Mouse (Mus musculus) E14TG2a.4 (cell line): ENCODE data around the gene Tifab.

Experiments
- H3K27me3 ChIP-seq: 2 replicates; pipeline ENCODE4 v1.6.1; 2014; ENCODE audit warnings: low read length, control low read depth; ENCODE audit not compliant: insufficient read depth
- H3K36me3 ChIP-seq: 2 replicates; pipeline ENCODE4 v1.6.1; 2014; ENCODE audit warnings: low read length, control low read depth; ENCODE audit not compliant: insufficient read depth
- H3K4me1 ChIP-seq: replicated peaks from 2 replicates; pipeline ENCODE4 v1.6.1; 2014; ENCODE audit warnings: low read depth, low read length, control low read depth
- H3K4me3 ChIP-seq: replicated peaks from 2 replicates; pipeline ENCODE4 v1.5.1; 2014; ENCODE audit warnings: mild to moderate bottlenecking, low read length
- H3K9me3 ChIP-seq: 2 replicates; pipeline ENCODE4 v1.6.1; 2014; ENCODE audit warnings: low read length, control low read depth
- CTCF ChIP-seq: conservative IDR thresholded peaks from 2 replicates; pipeline ENCODE4 v1.5.1; 2014; ENCODE audit warnings: low read length
- NANOG ChIP-seq: IDR thresholded peaks from 2 replicates; pipeline ENCODE4 v1.6.1; 2014; ENCODE audit warnings: borderline replicate concordance, low read length, mixed read lengths
- POU5F1 ChIP-seq: IDR thresholded peaks from 2 replicates; pipeline ENCODE4 v1.6.1; 2014; ENCODE audit warnings: low read length, borderline replicate concordance

The Tifab gene

DNA sequence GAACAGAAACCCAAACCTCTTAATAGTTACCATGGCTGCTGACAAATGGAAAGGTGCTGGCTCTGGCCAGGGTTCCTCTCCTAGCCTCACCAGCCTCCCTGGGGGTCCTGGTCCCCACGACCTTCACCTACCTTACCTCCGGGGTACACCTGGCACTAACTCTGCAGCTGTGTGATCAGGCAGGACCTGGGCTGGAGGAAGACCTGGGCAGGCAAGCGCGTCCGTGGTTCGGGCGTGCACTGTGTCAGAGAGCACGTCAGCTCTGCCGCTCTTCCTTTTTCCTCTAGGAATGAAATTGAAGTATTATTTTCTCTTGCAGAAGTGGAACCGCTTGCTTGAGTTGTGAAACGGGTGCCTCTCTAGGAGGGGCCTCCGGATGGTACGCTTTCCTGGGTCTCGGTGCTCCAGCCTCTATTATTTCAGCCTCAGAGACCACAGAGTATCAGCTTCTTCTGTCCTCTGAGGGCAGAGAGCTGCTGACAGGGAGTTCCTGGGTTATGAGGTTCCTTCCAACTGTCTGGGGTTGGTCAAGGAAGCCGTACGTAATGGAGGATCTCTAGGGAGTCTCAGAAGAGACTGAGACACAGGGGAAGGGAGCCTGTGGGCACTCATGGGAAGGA lies at the start of gene Tifab:
Gene Tifab, minus strand, starts transcription at position 470 of the 620 bp plus-strand sequence.
- TF ChIP-seq POU5F1 = no peak
- TF ChIP-seq NANOG = no peak
- TF ChIP-seq CTCF = no peak
- 0 out of 2 replicates have a peak, but pooled peaks cover 6% of the 10 kb centered on the region for H3K4me1 ChIP-seq
- H3K9me3 ChIP-seq = peaks cover 6% of the 10 kb centered on the region; the same call in 1 of the 2 replicates
- H3K27me3 ChIP-seq = peaks cover 46% of the 10 kb centered on the region
- no peaks in the 10 kb centered on the region for H3K36me3 ChIP-seq
- no peak within 1 kb of the TSS for H3K4me3 ChIP-seq

DNA sequence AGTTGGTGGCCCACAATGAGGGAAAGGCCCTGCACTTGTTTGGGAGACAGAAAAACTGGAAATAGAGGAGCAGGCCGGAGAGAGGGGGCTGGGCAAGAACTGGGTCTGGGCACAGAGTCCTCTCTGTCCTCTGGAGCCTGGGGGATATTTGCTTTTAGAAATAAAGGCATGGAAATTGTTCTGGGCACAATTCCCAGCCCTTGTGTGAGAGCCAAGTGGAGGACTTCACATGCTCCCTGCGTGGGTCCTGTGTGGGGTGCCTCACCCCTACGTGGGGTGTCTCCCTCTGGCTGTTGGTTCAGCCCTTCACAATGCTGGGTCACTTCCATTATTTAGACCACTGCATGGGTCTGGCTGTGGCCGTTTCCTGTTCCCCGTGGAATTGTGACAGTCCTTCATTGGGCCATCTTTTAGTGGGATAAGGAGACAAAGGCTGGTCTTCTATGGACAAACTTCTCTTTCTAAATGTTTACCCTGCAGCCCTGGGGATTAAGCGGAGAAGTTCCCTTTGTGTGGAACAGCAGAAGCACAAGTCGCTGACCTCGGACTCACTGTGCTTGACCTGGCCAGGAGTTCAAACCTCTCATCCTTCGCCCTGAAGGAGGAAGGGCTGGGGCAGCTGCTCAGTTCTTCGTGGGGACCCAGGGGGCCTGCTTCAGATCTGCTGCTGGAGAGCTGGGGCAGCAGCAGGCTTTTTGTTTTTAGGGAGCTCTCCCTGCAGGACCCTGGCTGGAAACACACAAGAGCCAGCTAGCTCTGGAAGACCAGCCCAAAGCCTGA lies 47.7 kb upstream of the Tifab start:
- Histone ChIP-seq H3K27me3 (peaks cover 95% of the 10 kb centered on the region), H3K4me3 (no peak overlapping the region), H3K9me3 (no peaks in the 10 kb centered on the region), H3K4me1 (peaks cover 37% of the 10 kb centered on the region), H3K36me3 (no peaks in the 10 kb centered on the region)
- TF ChIP-seq NANOG = no peak

DNA sequence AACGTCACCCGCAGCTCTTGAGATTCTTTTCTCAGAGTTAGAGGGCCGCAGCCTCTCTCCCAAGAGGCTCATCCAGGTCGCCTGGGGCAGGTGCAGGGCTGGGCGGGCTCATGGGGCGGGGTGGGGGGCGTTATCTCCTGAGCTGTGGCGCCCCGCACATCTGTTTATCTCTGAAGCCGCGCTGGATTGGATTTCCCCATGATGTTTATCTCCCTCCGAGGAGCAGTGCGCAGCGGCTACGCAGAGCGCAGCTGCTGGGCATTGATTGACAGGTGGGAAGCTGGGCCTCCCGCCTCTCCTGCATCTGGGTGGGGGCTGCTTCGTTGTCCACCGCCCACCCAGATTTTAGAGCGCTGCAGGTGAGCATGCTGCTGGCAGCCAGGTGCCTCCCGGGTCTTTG lies 44.9 kb upstream of the Tifab start:
- H3K4me3 ChIP-seq = 0 out of 2 replicates have a peak overlapping the region, but pooled peaks have one; percentile 23
- H3K36me3 ChIP-seq = no peaks in the 10 kb centered on the region
- TF ChIP-seq CTCF = no peak
- TF ChIP-seq POU5F1 = no peak
- TF ChIP-seq NANOG = no peak

DNA sequence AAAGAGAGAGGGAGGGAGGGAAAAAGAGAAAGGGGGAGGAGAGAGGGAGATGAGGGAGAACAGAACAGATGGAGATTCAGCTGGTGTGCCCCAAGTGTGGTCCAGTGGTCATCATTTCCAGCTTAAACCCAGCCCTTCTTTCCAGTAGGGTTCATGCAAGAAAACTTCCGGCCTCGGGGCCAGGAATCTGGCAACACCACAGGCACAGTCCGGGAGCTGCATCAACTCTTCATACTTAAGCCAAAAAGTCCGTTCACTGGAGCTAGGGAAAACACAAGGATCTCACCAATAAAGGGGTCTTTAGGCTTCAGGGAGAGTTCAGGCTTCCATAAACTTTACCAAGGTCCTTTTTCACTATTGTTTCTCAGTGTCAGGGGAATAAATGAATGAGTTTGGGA lies 44.2 kb upstream of the Tifab start:
- Histone ChIP-seq H3K4me1 (peaks cover 50% of the 10 kb centered on the region), H3K36me3 (no peaks in the 10 kb centered on the region), H3K27me3 (peaks cover 91% of the 10 kb centered on the region), H3K4me3 (peak overlapping the region; percentile 78; the same call in 1 of the 2 replicates), H3K9me3 (no peaks in the 10 kb centered on the region)
- TF ChIP-seq CTCF = no peak
- no peak for TF ChIP-seq NANOG
- TF ChIP-seq POU5F1 = no peak

More for the DNA sequence above, 44.9 kb upstream of the Tifab start:
- H3K9me3 ChIP-seq = no peaks in the 10 kb centered on the region
- H3K27me3 ChIP-seq = peaks cover 91% of the 10 kb centered on the region
- peaks cover 53% of the 10 kb centered on the region for H3K4me1 ChIP-seq

DNA sequence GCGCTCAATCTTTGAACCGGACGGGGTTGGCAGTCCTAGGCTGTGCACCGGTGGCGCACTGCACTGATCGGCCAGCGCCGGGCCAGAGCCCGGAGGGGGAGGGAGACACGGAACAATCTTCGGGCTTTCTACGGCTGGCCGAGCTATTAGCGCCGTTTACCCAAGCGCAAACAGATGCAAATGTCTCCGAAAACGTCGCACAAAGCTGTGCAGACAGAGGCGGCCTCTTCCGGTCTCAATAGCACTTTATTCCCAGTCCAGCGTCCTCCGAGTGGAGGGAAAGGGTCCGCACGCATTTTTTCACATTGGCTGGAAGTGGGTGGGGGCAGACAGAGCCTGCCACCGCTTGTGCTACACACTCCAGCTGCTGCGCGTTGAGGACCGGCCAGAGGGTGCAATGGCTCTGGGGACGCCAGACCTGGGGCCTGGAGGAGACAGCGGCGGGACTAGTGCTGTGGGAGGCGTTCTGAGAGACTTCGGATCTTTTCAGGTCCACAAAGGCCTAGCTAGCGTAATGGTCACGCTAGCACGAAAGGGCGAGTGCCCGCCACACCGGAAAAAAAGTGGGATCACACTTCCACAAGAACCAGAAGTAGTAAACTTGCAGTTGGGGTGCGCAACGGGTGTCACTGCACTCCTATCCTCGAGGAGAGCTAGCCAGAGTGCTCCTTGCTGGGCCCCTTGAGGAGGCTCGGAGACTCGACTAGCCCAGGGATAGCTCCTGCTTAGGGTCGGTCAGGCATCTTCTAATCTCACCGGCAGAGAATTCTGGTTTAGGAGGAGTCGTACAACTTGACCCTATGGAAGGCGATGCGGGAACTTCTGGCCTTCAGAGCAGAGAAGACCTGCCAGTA lies 43.5 kb upstream of the Tifab start:
- Histone ChIP-seq H3K4me3 (peak overlapping the region; percentile 78), H3K27me3 (peaks cover 88% of the 10 kb centered on the region), H3K9me3 (no peaks in the 10 kb centered on the region), H3K36me3 (no peaks in the 10 kb centered on the region), H3K4me1 (peaks cover 50% of the 10 kb centered on the region)
- TF ChIP-seq POU5F1 (no peak; the same call in 1 of the 2 replicates), CTCF (no peak), NANOG (no peak)

DNA sequence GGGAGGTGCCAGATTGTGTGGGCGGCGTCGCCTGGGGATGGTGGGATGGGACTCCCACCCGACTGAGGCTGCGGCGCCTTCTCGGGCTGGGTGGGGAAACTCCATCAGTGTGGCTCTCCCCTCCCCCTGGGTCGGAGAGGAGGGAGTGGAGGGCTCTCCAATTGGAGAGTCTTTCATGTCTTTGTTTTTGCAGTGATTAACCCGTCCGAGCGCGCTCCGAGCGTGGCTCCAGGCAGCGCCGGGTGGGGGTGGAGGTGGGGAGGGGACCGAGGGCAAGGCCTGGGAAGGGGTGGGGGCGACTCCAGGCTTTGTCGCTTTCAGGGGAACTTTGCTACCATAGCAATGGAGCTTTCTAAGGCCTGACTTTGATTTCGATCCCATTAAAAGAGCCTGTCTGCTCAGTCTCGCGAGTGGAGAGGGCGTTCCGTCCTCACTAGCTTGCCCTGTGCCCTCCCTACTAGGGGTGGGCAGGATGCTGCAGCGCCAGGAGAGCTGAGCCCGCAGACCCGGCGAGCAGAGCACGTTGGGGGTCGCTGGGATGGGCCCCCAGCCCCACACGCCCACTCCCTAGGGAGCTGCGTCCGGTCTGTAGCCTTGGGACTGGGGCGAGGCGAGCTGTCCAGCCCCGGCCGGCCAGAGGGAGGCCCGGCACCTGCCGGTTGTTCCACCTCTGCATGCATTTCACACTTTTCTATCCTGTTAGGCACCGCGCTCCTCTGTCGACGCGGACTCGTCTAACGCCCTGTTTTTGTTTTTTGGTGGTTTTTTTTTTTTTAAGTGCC lies 42.6 kb upstream of the Tifab start:
- H3K4me1 ChIP-seq = peaks cover 56% of the 10 kb centered on the region
- peaks cover 88% of the 10 kb centered on the region for H3K27me3 ChIP-seq
- H3K9me3 ChIP-seq = no peaks in the 10 kb centered on the region
- H3K36me3 ChIP-seq = no peaks in the 10 kb centered on the region
- TF ChIP-seq POU5F1 = no peak
- TF ChIP-seq CTCF = no peak
- no peak for TF ChIP-seq NANOG
- H3K4me3 ChIP-seq = peak overlapping the region; percentile 78

DNA sequence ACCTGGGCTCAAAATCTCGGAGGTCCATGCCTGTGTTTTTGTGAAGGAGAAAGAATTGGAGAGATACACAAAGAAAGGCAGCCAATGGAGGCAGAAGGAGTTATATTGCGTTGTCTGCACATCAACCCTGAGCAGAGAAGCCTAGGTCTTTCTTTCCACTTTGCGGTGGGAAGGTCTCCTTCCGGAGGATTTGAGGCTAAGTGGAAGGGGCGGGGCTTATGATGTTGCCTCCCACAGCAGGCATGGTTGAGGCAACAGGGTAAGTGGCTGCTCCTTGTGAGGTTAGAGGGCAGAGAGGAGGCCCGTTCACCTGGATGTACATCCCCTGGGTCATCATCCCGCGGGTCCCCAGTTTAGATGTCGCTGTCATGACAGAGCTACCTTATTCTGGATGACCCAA lies 40.6 kb upstream of the Tifab start:
- no peak overlapping the region for H3K4me3 ChIP-seq
- H3K27me3 ChIP-seq = peaks cover 83% of the 10 kb centered on the region
- no peaks in the 10 kb centered on the region for H3K36me3 ChIP-seq
- H3K9me3 ChIP-seq = no peaks in the 10 kb centered on the region
- peaks cover 74% of the 10 kb centered on the region for H3K4me1 ChIP-seq
- TF ChIP-seq NANOG = no peak
